Mouse (Mus musculus) heart, embryonic 15.5 days (tissue): Measurements from ENCODE around the gene Pacs1. TPM values are rescaled to one million over a fixed set of nuclear protein-coding genes. Genes with fewer than 3 reads are reported as not detected.

Experiments
- ATAC-seq: fragments of 200-750 bp; cut with Nextera tagmentation; replicated peaks from 2 replicates; pipeline ENCODE4 v1.8.0; 2017; ENCODE audit warnings: low read depth, moderate TSS enrichment; ENCODE audit not compliant: insufficient number of reproducible peaks, insufficient read depth, low FRiP score
- H3K27ac ChIP-seq: fragments of 300-500 bp; sonication (generic); 2 replicates; pipeline ENCODE4 v1.5.1; 2015; ENCODE audit warnings: mild to moderate bottlenecking, inconsistent platforms
- H3K27me3 ChIP-seq: fragments of 300-500 bp; sonication (generic); 2 replicates; pipeline ENCODE4 v1.6.1; 2015; ENCODE audit warnings: inconsistent platforms
- H3K36me3 ChIP-seq: fragments of 300-500 bp; sonication (generic); 2 replicates; pipeline ENCODE4 v1.6.1; 2015; ENCODE audit warnings: mild to moderate bottlenecking, inconsistent platforms
- H3K4me1 ChIP-seq: fragments of 300-500 bp; sonication (generic); replicated peaks from 2 replicates; pipeline ENCODE4 v1.6.1; 2015; ENCODE audit warnings: inconsistent platforms
- H3K4me2 ChIP-seq: fragments of 300-500 bp; sonication (generic); 2 replicates; pipeline ENCODE4 v1.6.1; 2015; ENCODE audit warnings: inconsistent platforms, mild to moderate bottlenecking, moderate library complexity
- H3K4me3 ChIP-seq: fragments of 300-500 bp; sonication (generic); 2 replicates; pipeline ENCODE4 v1.5.1; 2015; ENCODE audit warnings: mild to moderate bottlenecking, inconsistent platforms
- H3K9ac ChIP-seq: fragments of 300-500 bp; sonication (generic); 2 replicates; pipeline ENCODE4 v1.6.1; 2015; ENCODE audit warnings: mild to moderate bottlenecking, inconsistent platforms
- H3K9me3 ChIP-seq: fragments of 300-500 bp; sonication (generic); replicated peaks from 2 replicates; pipeline ENCODE4 v1.6.1; 2016; ENCODE audit warnings: inconsistent platforms
- WGBS: fragments of 180-500 bp; shearing (Covaris S2); methylation state at CpG from one replicate; pipeline ENCODE4 v1.1.7; 2015; ENCODE audit warnings: mixed read lengths; 5-methylcytosine and 5-hydroxymethylcytosine counted together
- microRNA-seq: library from miRNA; unstranded; fragments of <30 nt; microRNA quantifications from one replicate; pipeline ENCODE4, GENCODE M21; 2016
- polyA plus RNA-seq: library from polyadenylated mRNA; unstranded; fragments of >200 nt; fragmentation: Nextera tagmentation; extraction: Ambion mirVana; gene quantifications from 2 replicates; pipeline ENCODE4 v1.2.1, GENCODE M21; 2015

The Pacs1 gene
- polyA plus RNA-seq, 1 experiment from 2014 or later: 15.1 TPM

- no peaks in the 10 kb centered on the region for H3K9me3 ChIP-seq
- H3K27me3 ChIP-seq: peaks cover 74% of the 10 kb centered on the region
- peaks cover 25% of the 10 kb centered on the region for H3K4me1 ChIP-seq
- no peak overlapping the region for H3K27ac ChIP-seq
- H3K36me3 ChIP-seq: no peaks in the 10 kb centered on the region
- WGBS: 47% methylated on average over 3 of the region's 3 CpGs
- H3K9ac ChIP-seq: no peak overlapping the region
- peak overlapping the region; percentile 60; the same call in 1 of the 2 replicates for H3K4me3 ChIP-seq
- no peak for ATAC-seq
- peak overlapping the region; percentile 94 for H3K4me2 ChIP-seq
These were observed 188.7 kb downstream of the Pacs1 start for GRCm38 (mm10) chr19:5083961-5084833.

Small RNA genes within 50 kb of the gene (microRNA-seq; reads per million reads assigned to microRNA genes)
- not detected for gene Gm27468

Other genes starting within 250 kb of the Pacs1 start
- 8.8 and 11.1 TPM in 2 replicates for gene Slc29a2, start 249.3 kb downstream of the Pacs1 start, polyA plus RNA-seq
- 43.1 and 43.6 TPM in 2 replicates for gene B4gat1, start 234.3 kb downstream of the Pacs1 start, polyA plus RNA-seq
- 1.4 and 1.5 TPM in 2 replicates for gene AC124502.3, start 234.2 kb downstream of the Pacs1 start, polyA plus RNA-seq
- 23.0 and 31.9 TPM in 2 replicates for gene Brms1, start 231.8 kb downstream of the Pacs1 start, polyA plus RNA-seq
- gene Rin1, start 222.6 kb downstream of the Pacs1 start, polyA plus RNA-seq: 1.9 and 3.3 TPM in 2 replicates
- 18.1 and 39.3 TPM in 2 replicates for gene Cd248, start 205.0 kb downstream of the Pacs1 start, polyA plus RNA-seq
- 3.0 and 4.5 TPM in 2 replicates for gene Tmem151a, start 187.6 kb downstream of the Pacs1 start, polyA plus RNA-seq
- 82.0 and 92.3 TPM in 2 replicates for gene Yif1a, start 184.6 kb downstream of the Pacs1 start, polyA plus RNA-seq
- gene Cnih2, start 174.6 kb downstream of the Pacs1 start, polyA plus RNA-seq: 2.9 and 5.7 TPM in 2 replicates
- gene Rab1b, start 166.0 kb downstream of the Pacs1 start, polyA plus RNA-seq: 208 and 236 TPM in 2 replicates
- 17.1 and 21.8 TPM in 2 replicates for gene Klc2, start 154.6 kb downstream of the Pacs1 start, polyA plus RNA-seq
- 195 and 216 TPM in 2 replicates for gene Sf3b2, start 22.3 kb upstream of the Pacs1 start, polyA plus RNA-seq
- 7.3 and 7.7 TPM in 2 replicates for gene Gal3st3, start 25.2 kb upstream of the Pacs1 start, polyA plus RNA-seq
- not detected in 2 replicates for gene Catsper1, start 62.6 kb upstream of the Pacs1 start, polyA plus RNA-seq
- 0.87 and 1.4 TPM in 2 replicates for gene Cst6, start 76.5 kb upstream of the Pacs1 start, polyA plus RNA-seq
- gene Eif1ad, start 93.6 kb upstream of the Pacs1 start, polyA plus RNA-seq: 35.3 and 45.7 TPM in 2 replicates
- 405 and 409 TPM in 2 replicates for gene Banf1, start 94.0 kb upstream of the Pacs1 start, polyA plus RNA-seq
- 34.3 and 47.0 TPM in 2 replicates for gene Sart1, start 115.6 kb upstream of the Pacs1 start, polyA plus RNA-seq
- 2.0 TPM in 2 replicates for gene Tsga10ip, start 129.4 kb upstream of the Pacs1 start, polyA plus RNA-seq
- gene Drap1, start 151.9 kb upstream of the Pacs1 start, polyA plus RNA-seq: 205 and 220 TPM in 2 replicates
- 34.8 and 46.9 TPM in 2 replicates for gene AI837181, start 152.0 kb upstream of the Pacs1 start, polyA plus RNA-seq
- gene Fosl1, start 174.4 kb upstream of the Pacs1 start, polyA plus RNA-seq: not detected in 2 replicates
- 9.0 and 9.9 TPM in 2 replicates for gene Ccdc85b, start 184.8 kb upstream of the Pacs1 start, polyA plus RNA-seq
- gene Fibp, start 187.5 kb upstream of the Pacs1 start, polyA plus RNA-seq: 97.9 and 106 TPM in 2 replicates
- gene Ctsw, start 195.4 kb upstream of the Pacs1 start, polyA plus RNA-seq: 1.4 and 3.5 TPM in 2 replicates
- 65.6 and 95.4 TPM in 2 replicates for gene Efemp2, start 200.8 kb upstream of the Pacs1 start, polyA plus RNA-seq
- gene Mus81, start 215.3 kb upstream of the Pacs1 start, polyA plus RNA-seq: 33.8 and 48.7 TPM in 2 replicates
- 1,578 and 1,766 TPM in 2 replicates for gene Cfl1, start 217.3 kb upstream of the Pacs1 start, polyA plus RNA-seq
- 0.14 and 0.16 TPM in 2 replicates for gene 1700020D05Rik, start 230.7 kb upstream of the Pacs1 start, polyA plus RNA-seq
- 15.8 and 17.6 TPM in 2 replicates for gene Snx32, start 237.4 kb upstream of the Pacs1 start, polyA plus RNA-seq